Mouse (Mus musculus) Patski (cell line): Measurements from ENCODE around the gene Rpp40. TPM values are rescaled to one million over a fixed set of nuclear protein-coding genes. Genes with fewer than 3 reads are reported as not detected.

Source experiments
- ATAC-seq: fragments of 100-300 bp; one replicate; pipeline ENCODE4 v1.8.0; 2021
- CTCF ChIA-PET: fragments of 350-600 bp; sonication (Branson Sonifier 250); formaldehyde crosslinking; loops from one replicate; lab custom pipeline; 2022; ENCODE audit warnings: inconsistent platforms; lab: Charles Lee
- POLR2A ChIA-PET: fragments of 350-600 bp; sonication (Branson Sonifier 250); formaldehyde crosslinking; loops from one replicate; lab custom pipeline; 2022; ENCODE audit warnings: antibody characterized with exemption, inconsistent platforms; lab: Charles Lee
- DNase-seq: peaks from one replicate; pipeline ENCODE4 v3.0.0-alpha.2; 2011; ENCODE audit warnings: low read depth, low spot score
- H3K27me3 ChIP-seq: fragments of 371-371 bp; one replicate; pipeline ENCODE4 v1.5.1; 2021
- CTCF ChIP-seq: fragments of 100-300 bp; IDR thresholded peaks from one replicate; pipeline ENCODE4 v1.5.1; 2021
- in situ Hi-C: fragments of 300-500 bp; cut with MboI; formaldehyde crosslinking; loops from 3 replicates; pipeline ENCODE4 v1.11.1; 2018; ENCODE audit warnings: low pct_unique_long_range_greater_than_20kb, mixed read lengths
- polyA plus RNA-seq: library from polyadenylated mRNA; unstranded; gene quantifications from one replicate; pipeline ENCODE4 v1.2.3, GENCODE M21; 2021

The Rpp40 gene
- polyA plus RNA-seq = 9.3 TPM

- H3K27me3 ChIP-seq = peaks cover 6% of the 10 kb centered on the region
- CTCF ChIA-PET = interaction anchor here (0.6 to 1.3 kb wide), 2 partner anchors 15 to 28 kb away, joined by 3 read pairs; no protein-coding TSS in a partner anchor
- peak; percentile 99 for ATAC-seq
- no peak for TF ChIP-seq CTCF
- in situ Hi-C loops = no loop called here
- peak; percentile 70 for DNase-seq
- POLR2A ChIA-PET = no interaction called here
Observed at GRCm38 (mm10) chr13:35905879-35906481, at the start of gene Rpp40. Gene Rpp40, minus strand, starts transcription at chr13:35906359.

- in situ Hi-C loops = loop anchor here (5.0 to 10.0 kb wide), 2 partner anchors 168 to 915 kb away; no protein-coding TSS in a partner anchor
- ChIA-PET POLR2A (no interaction called here), CTCF (no interaction called here)
- no peaks in the 10 kb centered on the region for H3K27me3 ChIP-seq
- ATAC-seq (no peak), DNase-seq (no peak)
- TF ChIP-seq CTCF = no peak
Observed at GRCm38 (mm10) chr13:35949814-35950455, 43.8 kb upstream of the Rpp40 start.

GRCm38 (mm10) chr13:35947354-35948000, 41.3 kb upstream of the Rpp40 start:
- POLR2A ChIA-PET = no interaction called here
- ATAC-seq = peak; percentile 54
- peak; percentile 17 for DNase-seq
- CTCF ChIA-PET = interaction anchor here (0.8 to 1.1 kb wide), 9 partner anchors 9 to 953 kb away, joined by 3 to 6 read pairs (median 4); no protein-coding TSS in a partner anchor
- in situ Hi-C loops = loop anchor here (10.0 kb wide), 1 partner anchor 913 kb away; no protein-coding TSS in a partner anchor
- peak; percentile 96 for TF ChIP-seq CTCF
- no peaks in the 10 kb centered on the region for H3K27me3 ChIP-seq

DNA sequence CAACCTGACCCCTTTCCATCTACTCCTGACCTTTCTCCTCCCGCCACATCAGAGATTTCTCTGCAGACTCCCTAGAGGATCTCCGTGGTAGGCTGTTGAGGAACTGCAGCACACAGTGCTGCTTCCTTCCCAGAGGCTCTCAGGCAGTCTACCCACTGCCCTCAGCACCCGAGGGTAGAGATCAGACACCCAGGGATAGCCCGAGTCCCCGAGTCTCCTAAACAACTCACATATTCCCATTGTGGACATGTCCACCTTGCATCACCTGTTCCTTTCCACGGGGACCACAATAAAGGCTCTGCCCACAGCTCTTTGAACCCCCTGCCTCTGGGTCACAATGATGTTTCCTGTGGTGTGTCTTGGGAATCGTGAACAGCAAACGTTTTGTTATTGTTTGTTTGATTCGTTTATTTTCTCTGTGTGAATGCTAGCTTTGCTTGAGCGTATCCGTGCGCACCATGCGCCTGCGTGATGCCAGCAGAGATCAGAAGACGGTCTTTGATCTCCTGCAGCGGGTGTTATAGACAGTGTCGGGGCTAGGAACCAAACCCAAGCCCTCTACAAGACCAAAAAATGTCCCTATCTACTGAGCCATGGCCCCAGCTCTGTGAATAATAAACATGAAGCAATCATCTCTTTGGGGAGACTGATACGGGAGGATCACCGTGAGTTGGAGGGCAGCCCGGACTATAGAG, 40.6 kb upstream of the Rpp40 start:
- no peaks in the 10 kb centered on the region for H3K27me3 ChIP-seq
- CTCF ChIA-PET = interaction anchor here (0.8 to 1.2 kb wide), 7 partner anchors 9 to 912 kb away, joined by 3 to 6 read pairs (median 4); no protein-coding TSS in a partner anchor
- in situ Hi-C loops = loop anchor here (10.0 kb wide), 1 partner anchor 912 kb away; no protein-coding TSS in a partner anchor
- DNase-seq (no peak), ATAC-seq (no peak)
- no peak for TF ChIP-seq CTCF
- POLR2A ChIA-PET = interaction anchor here (0.5 kb wide), 1 partner anchor 160 kb away, joined by 3 read pairs; no protein-coding TSS in a partner anchor

GRCm38 (mm10) chr13:35940934-35941333, 34.8 kb upstream of the Rpp40 start:
- no peak for TF ChIP-seq CTCF
- ATAC-seq = no peak
- H3K27me3 ChIP-seq = peaks cover 5% of the 10 kb centered on the region
- CTCF ChIA-PET = interaction anchor here (1.0 kb wide), 1 partner anchor 10 kb away, joined by 3 read pairs; no protein-coding TSS in a partner anchor
- no peak for DNase-seq
- POLR2A ChIA-PET = no interaction called here
- in situ Hi-C loops = loop anchor here (10.0 kb wide), 1 partner anchor 906 kb away; no protein-coding TSS in a partner anchor

GRCm38 (mm10) chr13:35939871-35940665, 33.9 kb upstream of the Rpp40 start:
- TF ChIP-seq CTCF = no peak
- H3K27me3 ChIP-seq = peaks cover 6% of the 10 kb centered on the region
- POLR2A ChIA-PET = interaction anchor here (0.6 kb wide), 1 partner anchor 63 kb away, joined by 4 read pairs; no protein-coding TSS in a partner anchor
- CTCF ChIA-PET = interaction anchor here (0.9 kb wide), 1 partner anchor 99 kb away, joined by 3 read pairs; no protein-coding TSS in a partner anchor
- in situ Hi-C loops = loop anchor here (10.0 kb wide), 1 partner anchor 905 kb away; no protein-coding TSS in a partner anchor
- no peak for ATAC-seq
- DNase-seq = no peak

DNA sequence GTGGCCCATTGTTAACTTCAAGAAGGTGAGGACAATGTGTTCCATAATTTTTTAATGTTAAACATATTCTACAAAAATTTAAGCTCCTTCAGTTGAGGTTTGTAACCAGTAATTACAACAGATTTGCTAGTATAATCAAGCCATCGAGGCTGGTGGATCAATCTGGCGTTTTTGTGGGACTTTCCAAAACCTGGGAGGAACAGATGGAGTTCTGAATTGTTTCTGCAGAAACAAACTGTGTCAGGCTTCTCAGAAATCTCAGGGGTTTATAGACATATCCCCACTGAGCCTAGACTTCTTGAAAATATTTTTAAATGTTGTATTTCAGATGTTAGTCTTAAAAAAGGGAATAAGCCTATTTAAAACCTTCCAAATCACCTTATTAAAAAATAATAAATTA, 31.8 kb upstream of the Rpp40 start:
- ChIA-PET POLR2A (no interaction called here), CTCF (no interaction called here)
- TF ChIP-seq CTCF = no peak
- ATAC-seq = no peak
- DNase-seq = no peak
- peaks cover 11% of the 10 kb centered on the region for H3K27me3 ChIP-seq
- in situ Hi-C loops = no loop called here

DNA sequence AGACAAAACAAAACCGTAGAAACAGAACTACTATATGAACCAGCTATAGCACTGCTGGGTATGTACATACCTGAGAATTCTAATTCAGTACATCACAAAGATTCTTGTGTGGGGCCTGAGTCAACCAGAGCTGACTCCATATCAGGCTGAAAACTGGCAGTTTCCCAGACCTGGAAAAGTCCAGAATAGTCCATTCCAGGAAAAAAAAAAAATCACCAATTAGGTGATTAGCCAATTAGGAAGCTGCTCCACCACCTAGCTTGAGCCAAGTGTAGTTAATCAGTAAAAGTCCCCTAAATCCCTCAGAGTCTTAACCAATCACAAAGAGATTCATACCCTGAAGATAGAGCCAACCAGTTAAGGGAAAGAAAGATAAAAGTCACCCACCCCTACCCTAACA, 5.3 kb upstream of the Rpp40 start:
- DNase-seq (no peak), ATAC-seq (no peak)
- ChIA-PET POLR2A (no interaction called here), CTCF (no interaction called here)
- peaks cover 6% of the 10 kb centered on the region for H3K27me3 ChIP-seq
- TF ChIP-seq CTCF = no peak
- in situ Hi-C loops = no loop called here

DNA sequence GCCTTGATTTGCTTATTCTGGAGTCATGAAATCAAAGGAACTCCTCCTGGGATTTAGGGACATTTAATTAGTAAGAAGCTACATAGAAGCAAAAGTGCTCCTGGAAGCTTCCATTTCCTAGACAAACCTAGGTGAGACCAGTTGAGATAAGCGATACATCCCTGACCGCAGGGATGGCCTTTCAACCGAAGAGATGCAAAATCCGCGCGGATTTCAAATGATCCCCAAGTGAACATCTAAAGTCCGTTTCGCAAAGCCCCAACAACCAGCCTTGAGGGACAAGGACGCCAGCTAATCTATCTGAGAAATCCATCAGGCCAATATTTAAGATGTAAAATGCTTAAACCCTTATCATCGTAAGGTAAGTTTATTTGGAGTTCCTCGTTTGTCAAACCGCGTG, 781 bp downstream of the Rpp40 start:
- in situ Hi-C loops = no loop called here
- ATAC-seq = no peak
- POLR2A ChIA-PET = no interaction called here
- TF ChIP-seq CTCF = no peak
- CTCF ChIA-PET = interaction anchor here (1.3 kb wide), 1 partner anchor 15 kb away, joined by 3 read pairs; no protein-coding TSS in a partner anchor
- H3K27me3 ChIP-seq = peaks cover 6% of the 10 kb centered on the region
- no peak for DNase-seq
